Mouse (Mus musculus): ENCODE measurements at regions not wholly inside any gene's neighbourhood (a gene's known extent, or its start where the extent isn't known, plus 50 kb on each side); places are given as distances from the start of the nearest gene placed in this dataset.

DNA sequence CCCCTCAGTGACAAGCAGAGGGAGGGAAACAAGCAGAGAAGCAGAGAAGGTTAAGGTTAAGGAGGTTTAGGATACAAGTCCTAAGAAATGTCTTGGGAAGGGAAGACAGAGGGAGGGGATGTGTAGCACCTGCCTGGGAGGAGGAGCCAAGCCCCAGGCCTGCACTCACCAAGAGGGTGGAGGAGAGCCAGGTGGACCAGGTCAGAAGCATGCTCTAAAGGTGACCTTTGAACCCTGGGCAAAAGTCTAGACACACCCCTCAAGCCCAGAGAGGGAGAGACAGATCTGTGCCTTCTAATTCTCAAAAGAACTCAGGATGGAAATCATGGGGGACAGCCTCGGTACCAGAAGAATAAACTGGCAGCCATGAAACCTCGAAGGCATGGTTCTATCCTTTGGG lies 54.4 kb upstream of the Calm2 start:
- ATAC-seq = no peak

DNA sequence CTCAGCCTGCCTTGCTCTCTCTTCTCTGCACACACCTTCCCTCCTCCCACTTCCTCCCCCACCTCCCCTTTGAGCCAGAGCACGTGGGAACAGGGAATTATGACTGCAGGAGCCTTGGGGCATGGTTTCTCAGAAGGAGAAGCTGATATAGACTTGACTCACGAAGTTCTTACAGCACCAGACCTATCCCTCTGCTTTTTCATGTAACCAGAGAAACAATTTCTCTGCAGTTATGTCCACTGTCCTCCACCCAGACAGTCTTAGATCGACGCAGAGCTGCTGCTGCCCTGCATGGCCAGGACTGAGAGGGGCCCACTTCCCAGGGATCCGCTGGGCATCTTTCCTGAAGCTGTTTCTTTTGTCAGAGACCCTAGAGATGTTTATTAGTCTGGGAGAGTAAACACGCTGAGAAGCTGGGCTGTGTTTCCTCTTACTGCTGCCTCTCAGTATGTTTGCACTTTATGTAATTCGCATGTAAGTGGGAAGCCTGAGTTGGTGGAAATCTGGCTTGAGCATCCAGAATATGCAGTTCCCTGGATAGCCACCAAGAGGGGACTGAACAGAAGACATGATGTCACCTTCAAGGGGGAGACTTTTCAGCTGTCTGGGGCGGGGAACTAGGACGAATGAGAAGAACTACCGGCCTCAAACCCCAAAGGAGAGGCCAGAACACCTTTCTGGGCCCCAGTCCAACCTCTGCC lies 55.1 kb upstream of the Calm2 start:
- no peak for ATAC-seq

DNA sequence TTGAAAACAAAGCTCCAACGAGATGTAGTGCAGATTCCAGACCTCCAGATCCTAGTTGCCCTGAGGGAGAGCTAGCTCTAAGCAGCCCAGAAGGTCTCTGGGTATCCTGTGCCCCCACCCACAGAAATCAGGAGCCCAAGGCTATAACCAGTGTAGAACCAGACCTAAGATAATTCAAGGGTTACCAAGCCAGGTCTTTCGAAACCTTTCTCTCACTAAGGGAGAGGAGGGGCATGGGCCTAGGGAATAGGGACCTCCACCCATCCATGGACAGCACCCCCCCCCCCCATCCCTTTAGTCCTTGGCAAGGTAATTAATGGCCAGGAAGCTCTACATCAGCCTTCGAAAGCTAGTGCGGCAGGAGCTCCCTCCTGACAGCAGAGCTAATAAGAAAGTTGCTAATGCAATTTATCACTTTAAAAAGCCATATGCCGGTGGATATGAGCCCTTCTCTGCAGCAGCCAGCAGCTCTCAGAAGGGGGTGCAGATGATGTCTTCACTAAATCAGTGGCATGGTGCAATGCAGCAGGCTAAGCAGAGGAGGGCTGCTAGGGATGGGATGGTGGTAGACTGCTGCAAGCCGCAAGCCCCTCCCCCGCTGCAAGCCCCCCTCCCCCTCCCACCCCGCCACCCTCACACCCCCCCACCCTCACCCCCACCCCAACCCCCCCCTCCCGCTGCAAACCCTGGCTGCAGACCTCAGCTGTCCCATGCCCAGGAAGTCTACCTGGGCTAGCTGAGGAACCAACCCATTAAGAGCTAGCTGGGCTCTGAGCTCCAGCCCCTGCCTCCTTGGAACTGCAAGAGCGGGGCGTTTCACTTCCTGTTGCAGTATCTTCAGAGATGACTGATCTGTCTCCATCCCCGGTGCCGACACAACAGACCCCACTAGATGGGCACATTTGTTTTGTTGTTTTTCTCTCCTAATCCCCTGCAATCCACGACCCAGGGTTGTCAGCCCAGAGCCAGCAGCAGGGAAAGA lies 55.9 kb upstream of the Calm2 start:
- peak; percentile 25 for ATAC-seq

DNA sequence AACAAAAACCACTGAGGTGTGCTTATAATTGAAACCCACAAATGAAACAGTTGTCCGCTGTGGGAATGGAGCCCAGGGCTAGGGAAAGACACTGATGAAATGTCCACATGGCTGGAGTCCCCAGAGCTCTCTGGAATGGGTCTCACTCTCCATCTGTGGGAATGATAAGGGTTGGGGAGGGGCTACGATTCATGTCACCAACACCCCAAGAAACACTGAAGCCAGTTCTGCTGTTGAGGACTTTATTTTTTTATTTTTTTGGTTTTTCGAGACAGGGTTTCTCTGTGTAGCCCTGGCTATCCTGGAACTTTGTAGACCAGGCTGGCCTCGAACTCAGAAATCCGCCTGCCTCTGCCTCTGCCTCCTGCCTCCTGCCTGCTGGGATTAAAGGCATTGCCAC lies 56.8 kb upstream of the Calm2 start:
- no peak for ATAC-seq

DNA sequence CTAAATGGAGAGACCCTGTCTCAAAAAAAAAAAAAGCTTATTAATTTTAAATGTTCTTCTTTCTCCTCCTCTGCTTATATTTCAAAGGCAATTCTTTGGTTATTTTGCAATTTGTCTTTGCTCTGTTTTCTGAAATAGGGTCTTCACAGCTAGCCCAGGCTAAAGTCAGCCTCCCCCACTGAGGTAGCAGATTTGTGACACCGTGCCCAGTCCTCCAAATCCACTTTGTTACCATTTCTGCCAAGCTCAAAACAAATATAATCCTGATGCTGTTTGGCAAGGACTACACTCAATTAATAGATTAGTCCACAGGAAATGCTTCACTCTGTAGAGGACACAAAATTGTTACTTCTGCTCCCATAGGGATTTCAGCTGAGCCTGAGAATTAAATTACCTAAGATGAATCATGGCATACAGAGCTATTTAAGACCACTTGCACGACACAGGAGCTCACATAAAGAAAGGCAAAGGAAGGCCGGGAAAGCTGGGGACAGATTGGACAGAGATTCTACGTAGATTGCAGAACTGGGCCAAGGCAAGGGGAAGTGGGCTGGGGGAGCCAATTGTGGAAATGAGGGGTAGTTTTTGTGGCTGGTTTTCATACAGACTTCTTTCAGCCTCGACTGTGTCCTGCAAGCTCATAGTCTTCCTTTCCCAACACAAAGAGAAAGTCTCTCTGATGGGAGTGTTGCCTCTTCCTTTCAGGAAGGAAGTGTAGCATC lies 58.4 kb upstream of the Calm2 start:
- no peak for ATAC-seq

DNA sequence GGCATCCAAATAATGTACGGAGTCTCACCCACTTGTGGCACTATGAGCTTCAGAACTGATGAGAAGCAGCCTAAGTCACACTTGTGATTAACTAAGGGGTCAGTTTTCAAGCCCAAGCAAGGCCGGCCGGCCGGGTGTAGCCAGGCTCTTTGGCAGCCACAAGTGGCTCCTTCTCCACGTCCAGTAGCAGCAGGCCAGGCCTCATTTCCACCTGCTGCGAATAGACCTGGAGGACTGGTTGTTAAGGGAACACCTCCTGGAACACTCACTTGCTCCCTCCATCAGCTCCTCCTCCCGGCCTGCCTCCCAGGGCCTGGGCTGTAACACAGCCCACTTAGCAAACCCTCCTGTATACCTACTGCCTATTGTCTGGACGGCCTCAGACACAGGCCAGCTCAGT lies 61.1 kb upstream of the Calm2 start:
- no peak for ATAC-seq

DNA sequence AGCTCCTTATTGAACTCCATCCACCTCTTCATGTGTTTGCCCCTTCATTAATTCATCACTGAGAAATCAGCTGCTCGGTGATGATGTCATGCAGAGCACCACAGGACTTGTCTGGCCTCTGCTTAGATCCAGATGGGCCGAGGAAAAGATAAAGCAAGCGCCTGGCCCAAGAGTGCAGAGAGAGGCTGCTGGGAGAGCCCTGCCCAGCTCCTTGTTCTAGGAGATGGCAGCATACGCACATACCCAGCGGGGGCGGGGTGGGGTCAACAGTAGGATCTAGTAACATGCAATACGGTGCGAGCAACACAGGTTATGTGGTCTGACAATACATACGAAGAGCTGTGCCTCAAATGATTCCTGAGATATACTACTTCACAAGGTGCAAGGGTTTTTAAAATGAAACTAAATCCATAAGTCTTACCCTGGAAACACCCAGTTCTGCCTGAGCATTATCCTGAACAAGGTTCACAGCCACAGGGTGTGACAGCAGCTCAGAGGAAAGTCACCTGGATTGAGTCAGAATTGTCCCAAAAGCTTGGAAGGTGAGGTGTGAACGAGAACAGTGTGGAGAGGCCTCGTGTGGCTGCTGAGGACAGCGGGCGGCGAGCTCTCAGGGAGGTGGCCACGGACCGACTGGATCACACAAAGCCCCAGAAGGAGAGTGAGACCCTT lies 62.0 kb upstream of the Calm2 start:
- ATAC-seq = no peak

DNA sequence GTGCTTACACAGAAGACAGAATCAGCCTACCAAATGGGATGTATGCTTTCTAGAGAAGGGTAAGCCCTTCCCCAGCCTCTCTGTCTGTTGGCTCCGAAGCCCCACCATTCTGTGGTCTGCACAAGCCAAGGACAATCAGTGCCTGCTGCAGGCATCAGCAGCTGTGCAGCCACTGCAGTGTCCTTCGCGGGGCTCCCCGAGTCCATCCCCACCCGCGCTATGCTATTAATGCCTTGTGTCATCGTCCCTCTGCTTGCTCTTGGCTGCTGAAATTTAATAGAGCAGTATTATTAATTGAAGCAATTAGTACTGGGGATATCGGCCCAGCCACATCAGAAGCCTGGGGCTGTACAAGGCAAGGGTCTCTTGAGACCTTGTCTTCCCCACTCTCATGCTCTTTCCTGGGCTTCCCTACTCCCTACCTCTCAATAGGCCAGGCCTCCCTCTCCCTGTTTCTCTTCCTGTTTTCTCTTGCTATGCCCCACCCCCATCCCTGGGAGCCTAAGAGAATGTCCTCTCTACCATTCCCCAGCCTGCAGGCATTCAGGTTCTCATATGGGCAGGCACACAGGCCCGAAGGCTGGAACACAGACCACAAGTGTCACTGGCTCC lies 65.4 kb upstream of the Calm2 start:
- no peak for ATAC-seq

DNA sequence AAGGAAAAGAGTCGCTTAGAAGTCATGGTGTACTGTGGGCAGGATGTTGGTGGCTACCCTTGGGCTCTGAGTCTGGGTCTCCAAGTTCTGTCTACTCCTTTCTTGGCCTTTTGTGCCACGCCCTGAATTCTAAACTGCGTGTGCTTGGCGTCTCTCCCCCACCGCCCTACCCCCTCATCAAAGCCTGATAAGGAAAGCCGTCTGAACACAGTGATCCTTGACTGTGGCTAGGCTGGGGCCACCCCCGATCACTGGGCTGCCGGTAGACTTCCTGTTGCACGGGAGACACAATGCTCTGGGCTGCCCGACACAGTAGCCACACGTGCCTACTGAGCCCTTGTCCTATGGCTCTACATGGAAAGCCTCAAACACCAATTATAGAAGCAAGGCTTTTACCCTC lies 67.1 kb upstream of the Calm2 start:
- ATAC-seq = peak; percentile 52

DNA sequence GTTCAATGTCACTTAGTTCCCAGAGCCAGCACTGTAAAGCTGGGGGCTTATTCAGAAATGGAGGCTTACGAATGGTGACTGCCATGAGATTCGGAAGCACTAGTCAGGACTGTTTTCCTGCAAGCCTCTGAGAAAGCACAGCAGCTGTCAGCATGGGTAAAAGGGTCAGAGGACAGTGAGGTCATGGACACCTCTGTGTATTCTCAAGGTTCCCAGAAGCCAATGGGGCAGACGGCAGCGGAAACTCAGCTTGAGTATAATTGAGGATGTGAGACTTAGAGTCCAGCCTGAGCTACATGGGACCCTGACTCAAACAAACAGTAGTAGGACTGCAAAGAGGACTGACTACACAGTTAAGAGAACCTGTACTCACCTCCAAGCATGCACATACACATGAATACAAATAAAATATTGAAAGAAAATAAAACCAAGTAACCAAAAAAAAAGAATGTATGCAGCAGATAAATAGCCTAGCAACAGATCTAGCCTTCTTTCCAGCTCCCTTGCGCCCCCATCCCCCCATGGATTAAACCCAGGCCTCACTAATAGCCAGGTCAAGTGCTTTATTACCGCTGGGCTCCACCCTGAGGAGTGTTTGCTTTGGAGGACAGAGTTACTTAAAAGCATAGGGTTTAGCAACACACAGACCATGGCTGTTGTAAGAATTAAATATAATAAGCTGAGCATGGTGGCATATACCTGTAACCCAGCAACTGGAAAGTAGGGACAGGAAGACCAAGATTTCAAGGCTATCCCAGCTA lies 67.8 kb upstream of the Calm2 start:
- no peak for ATAC-seq

DNA sequence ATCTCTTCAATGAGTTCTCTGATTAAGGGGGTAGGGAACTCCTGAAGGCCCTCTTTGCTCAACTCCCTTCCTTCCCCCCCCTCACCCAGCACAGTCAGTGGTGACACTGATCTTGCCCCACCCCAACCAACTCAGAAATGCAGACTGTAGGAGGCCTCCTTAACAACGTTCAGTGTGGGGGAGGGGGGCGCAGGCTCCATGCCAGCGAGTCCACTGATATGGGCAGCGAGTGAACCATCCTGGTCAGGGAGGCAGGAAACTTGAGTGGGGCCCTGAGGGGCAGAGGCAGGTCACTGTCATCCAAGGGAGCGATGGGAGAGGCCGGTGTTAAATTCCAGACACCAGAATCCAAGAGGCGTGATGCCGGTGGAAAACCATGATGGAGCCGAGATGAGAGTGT lies 70.5 kb upstream of the Calm2 start:
- ATAC-seq = no peak

DNA sequence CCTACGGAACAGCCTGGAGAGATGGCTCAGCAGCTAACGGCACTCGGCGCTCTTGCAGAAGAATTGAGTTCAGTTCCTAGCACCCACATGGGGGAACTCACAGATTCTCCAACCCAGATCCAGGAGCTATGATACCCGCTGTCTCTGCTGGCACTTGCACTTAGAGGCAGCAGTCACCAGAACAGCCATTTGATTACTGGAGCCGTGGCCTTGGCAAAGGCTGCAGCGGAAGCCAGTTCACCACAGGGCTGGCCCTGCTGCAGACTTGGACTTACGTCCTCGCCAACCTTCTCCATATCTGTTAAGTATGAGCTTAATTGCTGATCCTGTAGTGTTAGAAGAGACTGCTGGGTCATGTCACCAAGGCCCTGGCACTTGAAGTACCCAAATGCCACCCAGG lies 72.7 kb upstream of the Calm2 start:
- ATAC-seq = no peak

DNA sequence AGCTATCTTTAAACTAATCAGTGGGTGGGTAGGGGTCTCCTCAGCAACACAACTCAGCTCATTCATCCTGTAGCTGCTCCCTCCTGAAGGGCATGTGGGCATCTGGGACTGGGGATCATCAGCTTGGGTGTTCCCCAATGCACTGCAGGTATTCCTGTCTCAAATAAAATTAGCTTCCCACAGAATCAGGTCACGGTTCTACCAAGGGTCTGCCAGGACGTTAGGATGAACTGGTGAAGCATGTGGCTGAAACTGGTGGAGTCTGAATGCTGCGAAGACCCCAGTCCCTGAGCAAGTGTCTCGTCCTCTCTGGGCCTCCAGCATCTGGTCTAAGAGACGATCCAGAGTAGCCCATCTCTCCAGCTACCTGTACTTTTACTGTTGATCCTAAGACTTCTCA lies 74.1 kb upstream of the Calm2 start:
- ATAC-seq = no peak

DNA sequence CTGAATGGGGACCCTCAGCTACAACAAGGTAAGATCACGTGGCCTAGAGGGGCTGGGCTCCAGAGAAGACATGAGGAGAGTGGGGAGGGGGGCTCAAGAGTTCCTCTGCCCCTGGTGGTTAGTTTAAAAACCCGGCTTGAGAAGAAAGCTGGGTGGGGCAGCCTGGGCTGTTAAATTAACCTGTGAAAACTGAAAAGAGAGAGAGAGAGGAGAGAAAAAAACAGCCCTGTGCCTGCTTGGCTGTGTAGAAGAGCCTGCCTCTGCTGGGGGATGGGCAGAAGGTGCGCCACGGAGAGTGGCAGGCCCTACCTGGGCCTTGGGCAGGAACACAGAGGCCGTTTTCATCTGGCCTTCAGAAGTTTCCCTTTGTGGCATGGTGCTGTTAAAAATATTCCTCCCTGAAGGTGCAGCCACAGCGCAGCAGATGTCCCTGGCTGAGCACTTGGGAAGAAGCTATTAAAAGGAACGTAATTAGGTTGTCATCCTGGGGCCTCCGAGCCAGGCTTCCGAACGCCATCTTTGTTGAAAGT lies 75.0 kb upstream of the Calm2 start:
- ATAC-seq = no peak

DNA sequence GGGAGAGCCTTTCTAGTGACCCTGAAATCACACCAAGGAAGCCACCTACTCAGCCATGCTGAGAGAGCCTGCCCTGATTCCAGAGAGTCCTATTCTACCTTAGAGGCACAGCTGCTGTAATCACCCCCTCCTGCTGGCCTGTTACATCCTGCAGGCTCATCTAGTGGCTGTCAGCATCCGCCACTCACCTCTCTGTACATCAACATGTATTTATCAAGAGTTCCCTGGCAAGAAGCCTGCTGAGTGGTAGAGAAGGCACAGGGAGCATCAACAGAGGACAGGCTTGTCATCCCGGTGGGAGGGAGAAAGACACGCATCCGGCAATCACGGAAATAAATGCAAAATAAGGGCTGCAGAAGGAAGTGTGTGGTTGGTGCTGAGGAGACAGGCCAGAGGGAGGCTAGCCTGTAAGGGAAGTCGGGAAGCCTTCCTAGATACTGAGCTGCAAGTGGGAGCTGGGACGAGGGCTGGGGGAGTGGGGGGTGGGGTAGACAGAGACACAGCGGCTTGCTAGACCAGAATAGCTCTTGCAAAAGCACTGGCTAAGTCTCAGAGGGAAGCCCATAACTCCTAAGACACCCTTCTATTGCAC lies 75.9 kb upstream of the Calm2 start:
- ATAC-seq = no peak

DNA sequence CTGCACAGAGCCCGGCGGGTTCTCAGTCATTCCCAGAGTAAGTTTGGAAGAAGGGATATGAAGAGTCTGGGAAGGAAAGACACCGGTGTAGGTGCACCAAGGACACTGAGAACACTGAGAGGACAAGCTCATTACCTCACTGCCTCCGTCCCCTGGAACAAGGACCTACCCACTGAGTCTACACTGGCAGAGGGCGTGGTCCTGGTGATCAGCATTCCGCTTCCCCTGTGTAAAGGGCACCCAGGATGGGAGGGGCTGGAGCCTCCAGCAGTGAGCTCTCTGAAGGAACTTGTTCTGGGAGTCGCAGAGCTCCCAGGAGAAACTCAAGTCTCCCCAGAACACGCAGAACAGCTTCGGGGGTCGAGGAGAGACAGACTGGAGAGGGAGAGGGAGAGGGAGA lies 76.9 kb upstream of the Calm2 start:
- no peak for ATAC-seq

DNA sequence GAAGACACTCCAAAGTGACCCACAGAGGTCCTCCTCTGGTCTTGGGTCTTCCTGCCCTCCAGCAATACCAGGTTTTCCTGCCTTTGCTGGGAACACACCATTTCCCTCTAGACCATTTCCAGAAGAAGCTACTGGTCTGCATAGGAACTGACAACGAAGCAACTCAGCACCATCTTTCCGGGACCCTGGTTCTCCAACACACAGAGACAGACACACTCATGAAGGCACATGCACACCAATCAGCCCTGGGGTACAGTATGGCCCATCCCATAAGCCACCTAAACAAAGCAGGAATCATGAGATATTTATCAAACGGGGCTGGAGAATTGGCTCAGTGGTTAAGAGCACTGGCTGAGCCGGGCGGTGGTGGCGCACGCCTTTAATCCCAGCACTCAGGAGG lies 80.4 kb upstream of the Calm2 start:
- no peak for ATAC-seq

DNA sequence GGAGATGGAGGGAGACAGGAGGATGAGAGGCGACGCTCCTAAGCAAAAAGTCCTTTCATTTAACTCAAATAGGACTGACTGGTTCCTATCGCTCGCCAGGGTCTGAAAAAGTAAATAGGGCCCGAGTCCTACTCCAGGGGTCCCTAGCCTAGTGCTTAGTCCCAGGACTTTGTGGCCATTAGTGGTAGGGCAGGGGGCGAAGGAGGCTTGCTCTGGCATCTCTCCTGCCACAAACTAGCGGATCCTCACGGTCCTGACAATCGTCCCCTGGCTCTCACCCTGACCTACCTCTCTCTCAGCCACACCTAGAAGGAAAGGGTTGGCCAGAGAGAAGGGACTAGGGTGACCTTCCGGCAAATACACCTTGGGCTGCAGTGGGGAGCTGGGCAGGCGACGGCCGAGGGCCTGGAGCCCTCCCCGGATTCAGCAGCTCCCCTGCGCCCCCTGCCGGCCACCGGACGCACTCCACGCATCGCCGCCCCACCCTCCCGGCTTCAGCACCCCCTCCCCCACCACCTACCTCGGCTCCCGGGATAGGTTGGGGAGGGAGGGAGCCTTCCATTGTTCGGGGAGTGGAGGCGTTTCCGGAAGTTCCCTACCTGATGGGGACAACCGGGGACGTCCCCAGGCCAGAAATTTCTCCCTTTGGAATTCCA lies 83.6 kb upstream of the Calm2 start:
- ATAC-seq = peak; percentile 39

DNA sequence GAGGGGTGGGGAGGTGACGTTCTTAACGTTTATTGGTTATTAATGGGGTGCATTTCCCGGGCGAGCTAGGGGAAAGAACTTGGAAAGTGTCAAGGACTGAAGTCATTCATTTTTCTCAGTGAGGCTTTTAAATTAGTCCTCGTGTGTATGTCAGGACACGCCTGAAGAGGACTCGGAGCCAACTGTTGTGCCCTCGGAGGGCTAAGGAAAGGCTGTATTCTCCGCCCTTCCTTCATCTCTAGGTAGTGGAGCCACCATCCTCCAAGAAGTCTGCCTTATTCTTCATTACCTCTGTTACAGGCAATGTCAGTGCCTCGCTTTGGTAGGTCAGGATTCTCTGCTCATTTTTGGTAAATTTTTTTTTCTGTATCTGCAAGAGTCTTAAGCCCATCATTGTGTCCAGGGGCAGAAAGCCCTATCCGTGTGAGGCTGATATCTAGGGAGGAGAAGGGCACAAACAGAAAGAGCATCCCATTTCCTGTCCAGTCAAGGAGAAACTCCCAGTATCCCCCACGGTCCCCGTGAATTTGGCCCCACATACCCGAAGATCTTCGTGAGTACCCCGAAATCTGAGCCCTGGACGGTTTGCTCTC lies 84.2 kb upstream of the Calm2 start:
- peak; percentile 4 for ATAC-seq

Measured in inflammation-experienced regulatory T-cells, adult 6 months (primary cell).